Mouse (Mus musculus) spleen, adult 2 months (tissue): ENCODE results near the gene Unc93b1.

Source experiments
- CTCF ChIP-seq: fragments of 200-500 bp; IDR thresholded peaks from 2 replicates; pipeline ENCODE4 v1.5.1; 2011; ENCODE audit warnings: mild to moderate bottlenecking, inconsistent platforms; ENCODE audit not compliant: insufficient read depth, insufficient read length, insufficient replicate concordance; ENCODE audit errors: extremely low read depth
- POLR2A ChIP-seq: fragments of 200-500 bp; IDR thresholded peaks from 2 replicates; pipeline ENCODE4 v1.6.1; 2011; ENCODE audit warnings: low read depth, low read length, inconsistent platforms

- TF ChIP-seq CTCF, result no peak
- no peak for TF ChIP-seq POLR2A
Observed at GRCm38 (mm10) chr19:3929211-3929941, 5.6 kb upstream of the Unc93b1 start, which contains the start of gene Aldh3b1.
